Mouse (Mus musculus): ENCODE results near the gene Klrb1f.
"Not testable (repeated sequence)": the region's sequence is repeated elsewhere in the genome, so short reads cannot be mapped to it uniquely, and the experiment has no call there.

Gene Klrb1f

GRCm38 (mm10) chr6:129049596-129050251, 4.0 kb downstream of the Klrb1f start:
- DNase-seq = no peak

GRCm38 (mm10) chr6:129051086-129051485, 5.4 kb downstream of the Klrb1f start:
- DNase-seq = no peak

GRCm38 (mm10) chr6:129051731-129052130, 6.0 kb downstream of the Klrb1f start:
- no peak for DNase-seq

- DNase-seq = no peak
Observed at GRCm38 (mm10) chr6:129056237-129056636, 10.5 kb downstream of the Klrb1f start.

GRCm38 (mm10) chr6:129058013-129058412, 12.3 kb downstream of the Klrb1f start:
- DNase-seq = no peak

GRCm38 (mm10) chr6:129065407-129065806, 19.7 kb downstream of the Klrb1f start:
- DNase-seq = no peak

GRCm38 (mm10) chr6:129065857-129066256, 20.2 kb downstream of the Klrb1f start:
- DNase-seq = no peak

- no peak for DNase-seq
Observed at GRCm38 (mm10) chr6:129066530-129066929, 20.8 kb downstream of the Klrb1f start.

- peak; percentile 61 for DNase-seq
Observed at GRCm38 (mm10) chr6:129066986-129067385, 21.3 kb downstream of the Klrb1f start.

- DNase-seq = no peak
Observed at GRCm38 (mm10) chr6:129085098-129085497, 39.4 kb downstream of the Klrb1f start.

- not testable (repeated sequence) for DNase-seq
Observed at GRCm38 (mm10) chr6:129086031-129086430, 40.3 kb downstream of the Klrb1f start.

- peak; percentile 55 for DNase-seq
Observed at GRCm38 (mm10) chr6:129088161-129088560, 42.5 kb downstream of the Klrb1f start.

- not testable (repeated sequence) for DNase-seq
Observed at GRCm38 (mm10) chr6:129088596-129088995, 42.9 kb downstream of the Klrb1f start.

- peak; percentile 37 for DNase-seq
Observed at GRCm38 (mm10) chr6:129095166-129095565, 49.5 kb downstream of the Klrb1f start.

- peak; percentile 46 for DNase-seq
Observed at GRCm38 (mm10) chr6:129097929-129098328, 52.2 kb downstream of the Klrb1f start.

- not testable (repeated sequence) for DNase-seq
Observed at GRCm38 (mm10) chr6:129100794-129101193, 55.1 kb downstream of the Klrb1f start, which contains the start of gene Clec2e. Gene Clec2e (minus strand): TSS chr6:129100913.

- DNase-seq = no peak
Observed at GRCm38 (mm10) chr6:129101604-129102003, 55.9 kb downstream of the Klrb1f start.

- no peak for DNase-seq
Observed at GRCm38 (mm10) chr6:129102858-129103555, 57.3 kb downstream of the Klrb1f start.
